Mouse (Mus musculus): ENCODE data around the gene E430018J23Rik. TPM values are rescaled to one million over a fixed set of nuclear protein-coding genes. Genes with fewer than 3 reads are reported as not detected.

The E430018J23Rik gene
- polyA plus RNA-seq (2014; fragmentation: Nextera tagmentation; extraction: Ambion mirVana) = 5.5 and 8.0 TPM in 2 replicates

GRCm38 (mm10) chr7:127393157-127393943 is at the start of gene E430018J23Rik:
Gene E430018J23Rik (minus strand): TSS chr7:127393629.
- Histone ChIP-seq H3K36me3 (ENCODE audit: control insufficient read depth, insufficient read depth, low read length) (peaks cover 5% of the 10 kb centered on the region), H3K27me3 (ENCODE audit: control insufficient read depth, insufficient read depth, low read length) (no peaks in the 10 kb centered on the region), H3K4me2 (replicated peaks; ENCODE audit: low read depth, low read length) (peak within 1 kb of the TSS; percentile 85), H3K4me1 (ENCODE audit: control insufficient read depth, insufficient read depth, low read length) (peaks cover 9% of the 10 kb centered on the region; the same call in 1 of the 2 replicates), H3K9me3 (ENCODE audit: control insufficient read depth, low read length) (no peaks in the 10 kb centered on the region), H3K27ac (ENCODE audit: low read depth, low read length) (peak within 1 kb of the TSS; percentile 78), H3K9ac (ENCODE audit: low read depth, low read length) (peak within 1 kb of the TSS; percentile 78), H3K4me3 (ENCODE audit: low read length) (peak within 1 kb of the TSS; percentile 75)
- WGBS = under 1% methylated on average over 45 of the region's 45 CpGs
- ATAC-seq (ENCODE audit: low FRiP score, low TSS enrichment) = peak; percentile 93

- no peak for ATAC-seq (ENCODE audit: low FRiP score, low TSS enrichment)
- H3K27me3 ChIP-seq (ENCODE audit: control insufficient read depth, insufficient read depth, low read length) = no peaks in the 10 kb centered on the region
These were observed 44.3 kb upstream of the E430018J23Rik start for GRCm38 (mm10) chr7:127437724-127438123.

GRCm38 (mm10) chr7:127435206-127435605 is 41.8 kb upstream of the E430018J23Rik start:
- no peaks in the 10 kb centered on the region for H3K4me1 ChIP-seq (ENCODE audit: control insufficient read depth, insufficient read depth, low read length)
- 90% methylated on average over 4 of the region's 4 CpGs for WGBS
- no peaks in the 10 kb centered on the region for H3K27me3 ChIP-seq (ENCODE audit: control insufficient read depth, insufficient read depth, low read length)
- H3K4me2 ChIP-seq (replicated peaks; ENCODE audit: low read depth, low read length) = no peak overlapping the region
- H3K9ac ChIP-seq (ENCODE audit: low read depth, low read length) = no peak overlapping the region
- no peak for ATAC-seq (ENCODE audit: low FRiP score, low TSS enrichment)
- H3K36me3 ChIP-seq (ENCODE audit: control insufficient read depth, insufficient read depth, low read length) = no peaks in the 10 kb centered on the region
- no peak overlapping the region for H3K27ac ChIP-seq (ENCODE audit: low read depth, low read length)
- no peak overlapping the region for H3K4me3 ChIP-seq (ENCODE audit: low read length)
- peaks cover 7% of the 10 kb centered on the region for H3K9me3 ChIP-seq (ENCODE audit: control insufficient read depth, low read length)

More at GRCm38 (mm10) chr7:127437724-127438123, 44.3 kb upstream of the E430018J23Rik start:
- 93% methylated on average over 3 of the region's 3 CpGs for WGBS
- peaks cover 9% of the 10 kb centered on the region for H3K36me3 ChIP-seq (ENCODE audit: control insufficient read depth, insufficient read depth, low read length)
- no peak overlapping the region for H3K27ac ChIP-seq (ENCODE audit: low read depth, low read length)
- H3K9ac ChIP-seq (ENCODE audit: low read depth, low read length) = no peak overlapping the region
- H3K9me3 ChIP-seq (ENCODE audit: control insufficient read depth, low read length) = peaks cover 7% of the 10 kb centered on the region
- H3K4me3 ChIP-seq (ENCODE audit: low read length) = no peak overlapping the region
- no peaks in the 10 kb centered on the region for H3K4me1 ChIP-seq (ENCODE audit: control insufficient read depth, insufficient read depth, low read length)
- H3K4me2 ChIP-seq (replicated peaks; ENCODE audit: low read depth, low read length) = no peak overlapping the region

- Histone ChIP-seq H3K4me2 (replicated peaks; ENCODE audit: low read depth, low read length) (no peak overlapping the region), H3K4me3 (ENCODE audit: low read length) (no peak overlapping the region), H3K9ac (ENCODE audit: low read depth, low read length) (no peak overlapping the region), H3K4me1 (ENCODE audit: control insufficient read depth, insufficient read depth, low read length) (peaks cover 3% of the 10 kb centered on the region; the same call in 1 of the 2 replicates), H3K36me3 (ENCODE audit: control insufficient read depth, insufficient read depth, low read length) (no peaks in the 10 kb centered on the region), H3K27me3 (ENCODE audit: control insufficient read depth, insufficient read depth, low read length) (peaks cover 9% of the 10 kb centered on the region; the same call in 1 of the 2 replicates), H3K27ac (ENCODE audit: low read depth, low read length) (no peak overlapping the region), H3K9me3 (ENCODE audit: control insufficient read depth, low read length) (no peaks in the 10 kb centered on the region)
- 75% methylated on average over 3 of the region's 3 CpGs for WGBS
- no peak for ATAC-seq (ENCODE audit: low FRiP score, low TSS enrichment)
These were observed 32.9 kb upstream of the E430018J23Rik start for GRCm38 (mm10) chr7:127426354-127426753.

- no peak for ATAC-seq (ENCODE audit: low FRiP score, low TSS enrichment)
- 84% methylated on average over 2 of the region's 2 CpGs for WGBS
- no peaks in the 10 kb centered on the region for H3K9me3 ChIP-seq (ENCODE audit: control insufficient read depth, low read length)
- H3K4me1 ChIP-seq (ENCODE audit: control insufficient read depth, insufficient read depth, low read length) = peaks cover 7% of the 10 kb centered on the region; the same call in 1 of the 2 replicates
- H3K4me3 ChIP-seq (ENCODE audit: low read length) = no peak overlapping the region
- H3K27me3 ChIP-seq (ENCODE audit: control insufficient read depth, insufficient read depth, low read length) = peaks cover 9% of the 10 kb centered on the region; the same call in 1 of the 2 replicates
- H3K9ac ChIP-seq (ENCODE audit: low read depth, low read length) = no peak overlapping the region
- no peaks in the 10 kb centered on the region for H3K36me3 ChIP-seq (ENCODE audit: control insufficient read depth, insufficient read depth, low read length)
- H3K27ac ChIP-seq (ENCODE audit: low read depth, low read length) = no peak overlapping the region
- no peak overlapping the region for H3K4me2 ChIP-seq (replicated peaks; ENCODE audit: low read depth, low read length)
These were observed 32.5 kb upstream of the E430018J23Rik start for GRCm38 (mm10) chr7:127425911-127426310.

GRCm38 (mm10) chr7:127425291-127425690 is 31.9 kb upstream of the E430018J23Rik start:
- H3K27me3 ChIP-seq (ENCODE audit: control insufficient read depth, insufficient read depth, low read length) = peaks cover 9% of the 10 kb centered on the region; the same call in 1 of the 2 replicates
- no peaks in the 10 kb centered on the region for H3K36me3 ChIP-seq (ENCODE audit: control insufficient read depth, insufficient read depth, low read length)
- ATAC-seq (ENCODE audit: low FRiP score, low TSS enrichment) = no peak
- H3K4me3 ChIP-seq (ENCODE audit: low read length) = no peak overlapping the region
- no peaks in the 10 kb centered on the region for H3K9me3 ChIP-seq (ENCODE audit: control insufficient read depth, low read length)
- whole genome bisulfite sequencing = 90% methylated on average over 3 of the region's 3 CpGs
- peaks cover 8% of the 10 kb centered on the region; the same call in 1 of the 2 replicates for H3K4me1 ChIP-seq (ENCODE audit: control insufficient read depth, insufficient read depth, low read length)
- no peak overlapping the region for H3K9ac ChIP-seq (ENCODE audit: low read depth, low read length)
- no peak overlapping the region for H3K4me2 ChIP-seq (replicated peaks; ENCODE audit: low read depth, low read length)
- no peak overlapping the region for H3K27ac ChIP-seq (ENCODE audit: low read depth, low read length)

- Histone ChIP-seq H3K4me3 (ENCODE audit: low read length) (peak overlapping the region; percentile 82), H3K4me2 (replicated peaks; ENCODE audit: low read depth, low read length) (peak overlapping the region; percentile 74), H3K27me3 (ENCODE audit: control insufficient read depth, insufficient read depth, low read length) (peaks cover 9% of the 10 kb centered on the region; the same call in 1 of the 2 replicates), H3K9me3 (ENCODE audit: control insufficient read depth, low read length) (no peaks in the 10 kb centered on the region), H3K9ac (ENCODE audit: low read depth, low read length) (peak overlapping the region; percentile 87; the same call in 1 of the 2 replicates), H3K36me3 (ENCODE audit: control insufficient read depth, insufficient read depth, low read length) (peaks cover 9% of the 10 kb centered on the region; the same call in 1 of the 2 replicates), H3K4me1 (ENCODE audit: control insufficient read depth, insufficient read depth, low read length) (peaks cover 8% of the 10 kb centered on the region; the same call in 1 of the 2 replicates), H3K27ac (ENCODE audit: low read depth, low read length) (no peak overlapping the region)
- 1% methylated on average over 15 of the region's 15 CpGs for WGBS
- ATAC-seq (ENCODE audit: low FRiP score, low TSS enrichment) = peak; percentile 25; the same call in 1 of the 2 replicates
These were observed 28.8 kb upstream of the E430018J23Rik start for GRCm38 (mm10) chr7:127422247-127422646.

- Histone ChIP-seq H3K4me3 (ENCODE audit: low read length) (peak within 1 kb of the TSS; percentile 82), H3K9ac (ENCODE audit: low read depth, low read length) (peak within 1 kb of the TSS; percentile 87), H3K4me2 (replicated peaks; ENCODE audit: low read depth, low read length) (peak within 1 kb of the TSS; percentile 74), H3K27me3 (ENCODE audit: control insufficient read depth, insufficient read depth, low read length) (peaks cover 9% of the 10 kb centered on the region; the same call in 1 of the 2 replicates), H3K27ac (ENCODE audit: low read depth, low read length) (peak within 1 kb of the TSS; percentile 12; the same call in 1 of the 2 replicates), H3K36me3 (ENCODE audit: control insufficient read depth, insufficient read depth, low read length) (peaks cover 9% of the 10 kb centered on the region; the same call in 1 of the 2 replicates), H3K4me1 (ENCODE audit: control insufficient read depth, insufficient read depth, low read length) (peaks cover 8% of the 10 kb centered on the region; the same call in 1 of the 2 replicates), H3K9me3 (ENCODE audit: control insufficient read depth, low read length) (no peaks in the 10 kb centered on the region)
- ATAC-seq (ENCODE audit: low FRiP score, low TSS enrichment) = peak; percentile 95
- 2% methylated on average over 48 of the region's 48 CpGs for WGBS
These were observed 28.2 kb upstream of the E430018J23Rik start, which contains the start of gene Zfp688 for GRCm38 (mm10) chr7:127421388-127422191. Gene Zfp688 (minus strand): TSS chr7:127422068.

All from kidney, embryonic 14.5 days (tissue).